Mouse (Mus musculus) forebrain, embryonic 15.5 days (tissue): ENCODE measurements around the gene Cox16. TPM values are rescaled to one million over a fixed set of nuclear protein-coding genes. Genes with fewer than 3 reads are reported as not detected.
"Not testable (repeated sequence)": the region's sequence is repeated elsewhere in the genome, so short reads cannot be mapped to it uniquely, and the experiment has no call there.

Experiments
- ATAC-seq: fragments of 200-750 bp; cut with Nextera tagmentation; replicated peaks from 2 replicates; pipeline ENCODE4 v1.8.0; 2017; ENCODE audit warnings: mild to moderate bottlenecking, moderate TSS enrichment, moderate library complexity
- H3K27ac ChIP-seq: fragments of 300-500 bp; sonication (generic); replicated peaks from 2 replicates; pipeline ENCODE4 v1.5.1; 2015; ENCODE audit warnings: mild to moderate bottlenecking, inconsistent platforms
- H3K27me3 ChIP-seq: fragments of 300-500 bp; sonication (generic); 2 replicates; pipeline ENCODE4 v1.6.1; 2015; ENCODE audit warnings: inconsistent platforms
- H3K36me3 ChIP-seq: fragments of 300-500 bp; sonication (generic); 2 replicates; pipeline ENCODE4 v1.6.1; 2015; ENCODE audit warnings: mild to moderate bottlenecking, inconsistent platforms
- H3K4me1 ChIP-seq: fragments of 300-500 bp; sonication (generic); 2 replicates; pipeline ENCODE4 v1.6.1; 2015; ENCODE audit warnings: inconsistent platforms
- H3K4me2 ChIP-seq: fragments of 300-500 bp; sonication (generic); replicated peaks from 2 replicates; pipeline ENCODE4 v1.6.1; 2015; ENCODE audit warnings: mild to moderate bottlenecking, inconsistent platforms
- H3K4me3 ChIP-seq: fragments of 300-500 bp; sonication (generic); 2 replicates; pipeline ENCODE4 v1.5.1; 2015; ENCODE audit warnings: mild to moderate bottlenecking, inconsistent platforms
- H3K9ac ChIP-seq: fragments of 300-500 bp; sonication (generic); replicated peaks from 2 replicates; pipeline ENCODE4 v1.6.1; 2015; ENCODE audit warnings: mild to moderate bottlenecking, inconsistent platforms
- H3K9me3 ChIP-seq: fragments of 300-500 bp; sonication (generic); 2 replicates; pipeline ENCODE4 v1.6.1; 2016; ENCODE audit warnings: inconsistent platforms
- WGBS: fragments of 180-500 bp; shearing (Covaris S2); methylation state at CpG from one replicate; pipeline ENCODE4 v1.1.7; 2015; ENCODE audit warnings: mixed read lengths; 5-methylcytosine and 5-hydroxymethylcytosine counted together
- polyA plus RNA-seq: library from polyadenylated mRNA; unstranded; fragments of >200 nt; fragmentation: Nextera tagmentation; extraction: Ambion mirVana; gene quantifications from 2 replicates; pipeline ENCODE4 v1.2.1, GENCODE M21; 2015

Cox16 gene
- 110 and 121 TPM in 2 replicates for polyA plus RNA-seq

DNA sequence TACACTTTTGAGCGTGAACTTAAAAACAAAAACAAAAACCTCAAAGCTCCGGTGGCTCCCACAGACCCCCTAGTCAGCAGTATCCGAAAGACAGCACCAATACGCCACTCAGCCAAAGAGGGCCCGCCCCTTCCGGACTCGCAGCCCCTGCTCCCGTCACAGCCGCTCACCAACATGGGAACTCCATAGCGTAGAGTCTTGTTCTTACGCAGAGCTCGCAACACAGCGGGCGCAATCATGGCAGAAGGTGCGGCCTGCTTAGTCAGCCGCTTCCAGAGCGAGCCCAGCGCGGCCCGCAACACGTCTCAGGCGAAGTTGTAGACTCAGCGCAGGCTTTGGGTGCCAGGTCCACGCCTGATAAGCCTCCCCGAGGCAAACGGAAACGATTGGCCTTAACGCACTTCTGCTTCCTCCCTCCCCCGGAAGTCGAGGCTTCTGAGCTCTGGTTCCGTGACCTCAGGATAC is at the start of gene Cox16:
Gene Cox16, minus strand, starts transcription at position 401 of the 465 bp plus-strand sequence.
- Histone ChIP-seq H3K4me1 (peaks cover 9% of the 10 kb centered on the region), H3K27ac (peak within 1 kb of the TSS; percentile 97), H3K9me3 (no peaks in the 10 kb centered on the region), H3K36me3 (no peaks in the 10 kb centered on the region), H3K9ac (peak within 1 kb of the TSS; percentile 72), H3K4me3 (peak within 1 kb of the TSS; percentile 89), H3K4me2 (peak within 1 kb of the TSS; percentile 65), H3K27me3 (no peaks in the 10 kb centered on the region)
- WGBS: under 1% methylated on average over 31 of the region's 31 CpGs
- peak; percentile 99 for ATAC-seq

DNA sequence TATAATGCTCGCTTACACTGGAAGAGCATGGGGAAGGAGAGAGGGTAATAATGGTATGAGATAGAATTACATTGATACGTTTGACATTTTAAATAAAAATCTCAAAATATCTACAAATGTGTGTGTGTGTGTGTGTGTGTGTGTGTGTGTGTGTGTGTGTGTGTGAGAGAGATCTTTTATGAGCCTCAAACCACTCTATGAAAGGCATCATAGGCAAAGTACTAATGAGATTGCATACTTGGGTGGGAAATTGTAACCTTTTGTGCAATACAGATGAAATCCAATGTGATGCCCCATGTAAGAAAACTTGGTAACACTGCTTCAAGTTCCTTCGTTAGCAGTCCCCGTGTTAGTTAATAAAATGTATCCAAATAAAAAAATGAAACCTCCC is 48.1 kb upstream of the Cox16 start:
- no peak; the same call in 1 of the 2 replicates for ATAC-seq
- Histone ChIP-seq H3K4me2 (peak overlapping the region; percentile 66), H3K4me3 (peak overlapping the region; percentile 83), H3K9me3 (no peaks in the 10 kb centered on the region), H3K27me3 (no peaks in the 10 kb centered on the region), H3K9ac (peak overlapping the region; percentile 88), H3K27ac (peak overlapping the region; percentile 71), H3K4me1 (peaks cover 15% of the 10 kb centered on the region), H3K36me3 (no peaks in the 10 kb centered on the region)
- 35% methylated on average over 4 of the region's 4 CpGs for WGBS

- under 1% methylated on average over 46 of the region's 46 CpGs for WGBS
- Histone ChIP-seq H3K9ac (peak within 1 kb of the TSS; percentile 88), H3K27ac (peak within 1 kb of the TSS; percentile 71), H3K9me3 (no peaks in the 10 kb centered on the region), H3K4me3 (peak within 1 kb of the TSS; percentile 83), H3K27me3 (no peaks in the 10 kb centered on the region), H3K4me1 (peaks cover 15% of the 10 kb centered on the region), H3K36me3 (no peaks in the 10 kb centered on the region), H3K4me2 (peak within 1 kb of the TSS; percentile 66)
- ATAC-seq: peak; percentile 97
Observed at GRCm38 (mm10) chr12:81532316-81533028, 47.5 kb upstream of the Cox16 start, which contains the start of the genes Gm20498 and Synj2bp. Gene Gm20498, minus strand, starts transcription at chr12:81532905. Gene Synj2bp, minus strand, starts transcription at chr12:81532911.

DNA sequence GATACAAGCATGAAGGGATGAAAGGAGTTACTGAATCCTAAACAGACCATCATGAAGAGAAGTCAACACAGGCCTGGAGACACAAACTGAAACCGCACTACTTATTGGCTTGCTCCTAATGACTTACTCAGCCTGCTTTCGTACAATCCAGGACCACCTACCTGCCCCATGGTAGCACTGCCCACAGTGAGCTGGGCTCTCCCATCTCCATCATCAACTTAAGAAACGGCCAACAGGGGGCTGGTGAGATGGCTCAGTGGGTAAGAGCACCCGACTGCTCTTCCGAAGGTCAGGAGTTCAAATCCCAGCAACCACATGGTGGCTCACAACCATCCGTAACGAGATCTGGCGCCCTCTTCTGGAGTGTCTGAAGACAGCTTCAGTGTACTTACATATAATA is 45.7 kb upstream of the Cox16 start:
- H3K4me2 ChIP-seq, H3K27me3 ChIP-seq, H3K4me3 ChIP-seq, H3K9ac ChIP-seq, ATAC-seq, H3K9me3 ChIP-seq, H3K27ac ChIP-seq, H3K36me3 ChIP-seq: not testable (repeated sequence)
- whole genome bisulfite sequencing: 71% methylated on average over 8 of the region's 8 CpGs
- peaks cover 15% of the 10 kb centered on the region for H3K4me1 ChIP-seq

- 97% methylated on average over 9 of the region's 9 CpGs for WGBS
- not testable (repeated sequence) for H3K9ac ChIP-seq, H3K9me3 ChIP-seq, H3K4me2 ChIP-seq, H3K27ac ChIP-seq, H3K4me1 ChIP-seq, H3K27me3 ChIP-seq, ATAC-seq, H3K4me3 ChIP-seq
- H3K36me3 ChIP-seq: peaks cover 13% of the 10 kb centered on the region
Observed at GRCm38 (mm10) chr12:81496906-81497305, 12.0 kb upstream of the Cox16 start.

DNA sequence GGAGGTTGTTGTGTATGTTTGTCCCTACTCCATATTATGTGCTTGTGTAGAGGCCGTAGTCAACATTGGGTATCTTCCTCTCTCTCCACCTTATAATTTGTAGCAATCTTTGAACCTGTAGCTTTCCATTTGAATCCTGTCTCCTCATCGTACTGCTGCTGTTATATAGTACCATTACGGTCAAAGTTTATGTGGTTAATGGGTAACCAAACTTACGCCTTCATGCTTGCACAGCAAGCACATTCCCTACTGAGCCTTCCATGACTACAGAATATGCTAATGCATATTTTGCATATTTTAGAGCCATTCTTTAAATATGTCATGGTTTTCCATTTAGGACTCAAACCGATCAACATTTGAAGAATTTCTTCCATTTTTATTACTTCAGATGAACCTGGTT is 5.6 kb upstream of the Cox16 start:
- Histone ChIP-seq H3K4me1 (no peaks in the 10 kb centered on the region), H3K4me2 (no peak overlapping the region), H3K27ac (no peak overlapping the region), H3K27me3 (no peaks in the 10 kb centered on the region), H3K36me3 (peaks cover 3% of the 10 kb centered on the region; the same call in 1 of the 2 replicates), H3K4me3 (no peak overlapping the region), H3K9ac (no peak overlapping the region), H3K9me3 (no peaks in the 10 kb centered on the region)
- ATAC-seq: no peak
- 97% methylated on average over 5 of the region's 5 CpGs for WGBS

- H3K4me1 ChIP-seq: peaks cover 9% of the 10 kb centered on the region
- H3K4me3 ChIP-seq: peak overlapping the region; percentile 89
- WGBS: 49% methylated on average over 6 of the region's 6 CpGs
- no peaks in the 10 kb centered on the region for H3K9me3 ChIP-seq
- no peaks in the 10 kb centered on the region for H3K27me3 ChIP-seq
- no peak overlapping the region for H3K9ac ChIP-seq
- H3K27ac ChIP-seq: peak overlapping the region; percentile 97; the same call in 1 of the 2 replicates
- ATAC-seq: peak; percentile 48; the same call in 1 of the 2 replicates
- H3K36me3 ChIP-seq: no peaks in the 10 kb centered on the region
- peak overlapping the region; percentile 65 for H3K4me2 ChIP-seq
Observed at GRCm38 (mm10) chr12:81485311-81485710, 384 bp upstream of the Cox16 start.

DNA sequence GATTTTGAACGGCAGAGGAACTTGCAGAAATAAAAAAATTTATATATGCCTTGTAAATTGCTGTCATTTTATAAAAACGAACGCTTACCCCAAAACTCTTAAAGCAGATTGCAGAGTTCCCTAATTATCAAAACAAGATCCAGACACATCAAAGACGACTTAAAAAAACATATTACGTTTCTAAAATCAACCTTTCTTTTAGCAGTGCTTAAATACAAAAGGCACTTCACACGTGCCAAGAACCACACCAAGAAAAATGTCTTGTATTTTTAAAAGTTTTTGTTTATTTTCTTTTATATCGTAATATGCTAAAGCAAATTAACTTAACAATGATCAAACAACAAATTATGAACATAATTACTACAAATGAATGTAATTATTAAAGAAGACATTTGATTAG is 715 bp downstream of the Cox16 start:
- Histone ChIP-seq H3K9me3 (no peaks in the 10 kb centered on the region), H3K36me3 (0 out of 2 replicates have a peak, but pooled peaks cover 2% of the 10 kb centered on the region), H3K4me1 (peaks cover 9% of the 10 kb centered on the region), H3K4me2 (peak overlapping the region; percentile 65), H3K9ac (peak overlapping the region; percentile 72), H3K27ac (peak overlapping the region; percentile 97; the same call in 1 of the 2 replicates), H3K27me3 (no peaks in the 10 kb centered on the region), H3K4me3 (peak overlapping the region; percentile 89)
- no peak for ATAC-seq
- 2% methylated on average over 7 of the region's 7 CpGs for WGBS

DNA sequence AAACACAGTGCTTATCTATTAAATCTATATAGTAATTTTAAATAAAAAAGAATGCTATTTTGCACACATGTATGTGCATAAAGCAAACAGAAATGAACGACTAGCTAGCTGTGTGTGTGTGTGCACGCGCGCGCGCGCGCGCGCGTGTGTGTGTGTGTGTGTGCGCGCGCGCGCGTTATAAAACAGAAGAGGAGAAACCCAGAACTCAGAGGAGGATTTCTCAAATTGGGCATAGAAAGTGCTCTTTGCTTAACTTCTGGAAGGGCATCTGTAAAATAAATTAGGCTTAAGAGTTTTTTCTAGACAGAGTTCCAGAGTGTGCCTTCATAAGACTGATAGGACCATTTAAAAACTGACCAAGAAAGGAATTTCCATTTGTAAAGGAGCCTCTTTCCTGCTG is 1.3 kb downstream of the Cox16 start:
- Histone ChIP-seq H3K27ac (peak overlapping the region; percentile 40; the same call in 1 of the 2 replicates), H3K9me3 (no peaks in the 10 kb centered on the region), H3K4me1 (peaks cover 9% of the 10 kb centered on the region), H3K27me3 (no peaks in the 10 kb centered on the region), H3K36me3 (0 out of 2 replicates have a peak, but pooled peaks cover 2% of the 10 kb centered on the region), H3K9ac (peak overlapping the region; percentile 42), H3K4me2 (peak overlapping the region; percentile 65), H3K4me3 (peak overlapping the region; percentile 89)
- ATAC-seq: no peak
- 50% methylated on average over 17 of the region's 17 CpGs for WGBS

GRCm38 (mm10) chr12:81459051-81459450 is 25.9 kb downstream of the Cox16 start:
- H3K36me3 ChIP-seq, H3K4me1 ChIP-seq, ATAC-seq, H3K9ac ChIP-seq, H3K27me3 ChIP-seq, H3K27ac ChIP-seq, H3K9me3 ChIP-seq, H3K4me3 ChIP-seq, H3K4me2 ChIP-seq: not testable (repeated sequence)
- 97% methylated on average over 7 of the region's 7 CpGs for whole genome bisulfite sequencing

DNA sequence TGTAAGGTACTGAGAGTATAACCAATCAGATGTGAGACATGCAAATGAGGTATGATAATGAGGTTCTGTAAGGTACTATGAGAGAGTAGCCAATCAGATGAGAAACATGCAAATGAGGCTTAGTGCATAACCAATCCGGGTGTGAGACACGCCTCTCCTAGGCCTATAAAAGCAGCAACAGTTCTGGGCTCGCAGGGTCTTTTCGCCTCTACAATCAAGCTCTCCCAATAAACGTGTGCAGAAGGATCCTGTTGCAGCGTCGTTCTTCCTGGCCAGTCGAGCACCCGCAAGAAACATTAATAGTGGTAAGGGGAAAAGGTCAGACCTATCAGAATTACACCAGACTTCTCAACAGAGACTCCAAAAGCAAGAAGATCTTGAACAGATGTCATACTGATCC is 45.9 kb downstream of the Cox16 start:
- not testable (repeated sequence) for H3K9me3 ChIP-seq, H3K4me1 ChIP-seq, ATAC-seq, H3K27me3 ChIP-seq, H3K9ac ChIP-seq, H3K36me3 ChIP-seq, H3K27ac ChIP-seq, H3K4me2 ChIP-seq, H3K4me3 ChIP-seq
- whole genome bisulfite sequencing: 92% methylated on average over 9 of the region's 9 CpGs

DNA sequence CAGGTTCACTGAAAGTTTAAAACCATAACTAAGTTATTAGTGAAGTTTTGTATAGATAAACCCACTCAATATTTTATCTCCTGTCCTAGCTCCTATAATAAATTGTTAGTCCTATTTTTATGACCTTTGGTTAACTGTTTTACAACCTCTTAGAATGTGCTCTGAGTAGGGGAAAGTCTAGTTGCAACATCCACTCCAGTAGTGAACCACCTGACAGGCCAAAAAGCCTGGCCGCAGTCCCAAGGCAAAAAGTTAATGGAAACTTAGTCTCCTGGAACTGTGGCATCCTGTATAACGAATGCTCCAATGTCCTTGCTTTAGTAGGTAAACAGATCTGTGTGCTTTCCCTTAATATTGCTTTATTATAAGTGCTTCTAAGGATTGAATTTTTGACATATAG is 50.1 kb downstream of the Cox16 start:
- H3K9ac ChIP-seq, H3K4me1 ChIP-seq, H3K4me3 ChIP-seq, H3K9me3 ChIP-seq, ATAC-seq, H3K4me2 ChIP-seq, H3K36me3 ChIP-seq, H3K27ac ChIP-seq, H3K27me3 ChIP-seq: not testable (repeated sequence)
- 90% methylated on average over 2 of the region's 2 CpGs for WGBS
